Comparison of ENCODE assay signal across 8 mouse cellular contexts in genomic region chr19:42380321-42380980, GRCm38 (mm10). TPM values are rescaled to one million over a fixed set of nuclear protein-coding genes. Genes with fewer than 3 reads are reported as not detected.
DNase-seq lines count a peak whose midpoint lies in the region; ATAC-seq and TF ChIP-seq lines count a peak whose summit lies in the region.

No protein-coding gene starts in this region.

- no peak for TF ChIP-seq CTCF in heart, postnatal 0 days (IDR thresholded peaks at IDR 0.05; ENCODE audit: low read depth)

- H3K9me3 ChIP-seq in heart, postnatal 0 days (replicated peaks; ENCODE audit: control insufficient read depth, low read length) = no peaks in the 10 kb centered on the region
- H3K9me3 ChIP-seq in hindbrain, embryonic 12.5 days (replicated peaks) = no peaks in the 10 kb centered on the region
- H3K9me3 ChIP-seq in midbrain, embryonic 15.5 days = no peaks in the 10 kb centered on the region

- 0 out of 2 replicates have a peak overlapping the region, but pooled peaks have one; percentile 18 for H3K4me2 ChIP-seq in heart, postnatal 0 days (ENCODE audit: low read depth, low read length)
- peak overlapping the region; percentile 60 for H3K4me2 ChIP-seq in hindbrain, embryonic 12.5 days (replicated peaks)
- peak overlapping the region; percentile 48 for H3K4me2 ChIP-seq in midbrain, embryonic 15.5 days

- H3K27ac ChIP-seq in heart, postnatal 0 days (ENCODE audit: low read depth) = no peak overlapping the region
- peak overlapping the region; percentile 64 for H3K27ac ChIP-seq in hindbrain, embryonic 12.5 days
- peak overlapping the region; percentile 73 for H3K27ac ChIP-seq in midbrain, embryonic 15.5 days

- no peaks in the 10 kb centered on the region for H3K4me1 ChIP-seq in heart, postnatal 0 days (ENCODE audit: control insufficient read depth, insufficient read depth)
- H3K4me1 ChIP-seq in hindbrain, embryonic 12.5 days = peaks cover 26% of the 10 kb centered on the region
- peaks cover 26% of the 10 kb centered on the region for H3K4me1 ChIP-seq in midbrain, embryonic 15.5 days

- TF ChIP-seq EP300 in heart, postnatal 0 days (IDR thresholded peaks at IDR 0.05; ENCODE audit: low read depth) = no peak

- no peak overlapping the region for H3K9ac ChIP-seq in heart, postnatal 0 days (replicated peaks; ENCODE audit: low read depth, low read length)
- H3K9ac ChIP-seq in hindbrain, embryonic 12.5 days = peak overlapping the region; percentile 57
- peak overlapping the region; percentile 7; the same call in 1 of the 2 replicates for H3K9ac ChIP-seq in midbrain, embryonic 15.5 days

- peaks cover 44% of the 10 kb centered on the region for H3K27me3 ChIP-seq in heart, postnatal 0 days (ENCODE audit: control insufficient read depth, insufficient read depth, low read length)
- peaks cover 24% of the 10 kb centered on the region for H3K27me3 ChIP-seq in hindbrain, embryonic 12.5 days
- H3K27me3 ChIP-seq in midbrain, embryonic 15.5 days (replicated peaks) = no peaks in the 10 kb centered on the region; the same call in 1 of the 2 replicates

- no peak for ATAC-seq in heart, postnatal 0 days (ENCODE audit: insufficient read depth, low read depth)
- peak; percentile 57 for ATAC-seq in hindbrain, embryonic 12.5 days (ENCODE audit: low FRiP score)
- peak; percentile 65 for ATAC-seq in midbrain, embryonic 15.5 days (replicated peaks)

- under 1% methylated on average over 21 of the region's 26 CpGs for WGBS in heart, postnatal 0 days
- WGBS in hindbrain, embryonic 12.5 days = 1% methylated on average over 21 of the region's 26 CpGs
- WGBS in midbrain, embryonic 15.5 days = 2% methylated on average over 26 of the region's 26 CpGs

- H3K4me3 ChIP-seq in heart, postnatal 0 days (ENCODE audit: low read depth, low read length) = no peak overlapping the region
- peak overlapping the region; percentile 33 for H3K4me3 ChIP-seq in hindbrain, embryonic 12.5 days
- peak overlapping the region; percentile 23 for H3K4me3 ChIP-seq in midbrain, embryonic 15.5 days

- no peaks in the 10 kb centered on the region for H3K36me3 ChIP-seq in heart, postnatal 0 days (replicated peaks; ENCODE audit: control insufficient read depth, insufficient read depth, low read length)
- H3K36me3 ChIP-seq in hindbrain, embryonic 12.5 days = no peaks in the 10 kb centered on the region
- no peaks in the 10 kb centered on the region for H3K36me3 ChIP-seq in midbrain, embryonic 15.5 days (replicated peaks)

- DNase-seq in heart, postnatal 0 days (ENCODE audit: low spot score) = no peak
- DNase-seq in heart, adult 11 months = no peak
- DNase-seq in embryo, embryonic 9.5 days (ENCODE audit: extremely low spot score) = peak; percentile 42
- DNase-seq in adrenal gland, adult 2 months = no peak
- DNase-seq in adrenal gland, adult (ENCODE audit: inconsistent age in 2 of 2, low spot score in 1 of 2) = no peak
- DNase-seq in kidney, postnatal 14 days = no peak

RNA-seq across cellular contexts. Expression of gene Crtac1, which starts 51.1 kb away (rescaled TPM):
- 0.12 TPM in 1 of 2 replicates, not detected in the other for total RNA-seq in heart, postnatal 0 days (2014; rRNA removed; ENCODE audit: low replicate concordance)
- polyA plus RNA-seq in heart, postnatal 0 days (2015; fragmentation: Nextera tagmentation; extraction: Ambion mirVana) = 0.36 and 0.51 TPM in 2 replicates
- polyA plus RNA-seq in hindbrain, embryonic 12.5 days (2016; fragmentation: Nextera tagmentation; extraction: Ambion mirVana) = 14.0 and 14.8 TPM in 2 replicates
- 24.6 and 26.1 TPM in 2 replicates for polyA plus RNA-seq in midbrain, embryonic 15.5 days (2015; fragmentation: Nextera tagmentation; extraction: Ambion mirVana)
- total RNA-seq in adrenal gland, adult 2 months (2021) = under 1 TPM; 0.23 to 0.73 TPM
- polyA plus RNA-seq in adrenal gland, adult 2 months (2012; rRNA removed) = 0.43 and 0.60 TPM in 2 replicates
